Mouse (Mus musculus) intestine, embryonic 15.5 days (tissue): ENCODE data around the gene Lef1. TPM values are rescaled to one million over a fixed set of nuclear protein-coding genes. Genes with fewer than 3 reads are reported as not detected.

ENCODE experiments used
- ATAC-seq: fragments of 200-750 bp; cut with Nextera tagmentation; 2 replicates; pipeline ENCODE4 v1.8.0; 2017; ENCODE audit warnings: moderate TSS enrichment, moderate library complexity
- H3K27ac ChIP-seq: fragments of 300-500 bp; sonication (generic); 2 replicates; pipeline ENCODE4 v1.5.1; 2015; ENCODE audit warnings: mild to moderate bottlenecking, inconsistent platforms
- H3K27me3 ChIP-seq: fragments of 300-500 bp; sonication (generic); replicated peaks from 2 replicates; pipeline ENCODE4 v1.6.1; 2015; ENCODE audit warnings: inconsistent platforms
- H3K36me3 ChIP-seq: fragments of 300-500 bp; sonication (generic); 2 replicates; pipeline ENCODE4 v1.6.1; 2015; ENCODE audit warnings: inconsistent platforms
- H3K4me1 ChIP-seq: fragments of 300-500 bp; sonication (generic); replicated peaks from 2 replicates; pipeline ENCODE4 v1.6.1; 2015; ENCODE audit warnings: inconsistent platforms
- H3K4me2 ChIP-seq: fragments of 300-500 bp; sonication (generic); replicated peaks from 2 replicates; pipeline ENCODE4 v1.6.1; 2015; ENCODE audit warnings: mild to moderate bottlenecking, inconsistent platforms
- H3K4me3 ChIP-seq: fragments of 300-500 bp; sonication (generic); replicated peaks from 2 replicates; pipeline ENCODE4 v1.5.1; 2015; ENCODE audit warnings: inconsistent platforms
- H3K9ac ChIP-seq: fragments of 300-500 bp; sonication (generic); 2 replicates; pipeline ENCODE4 v1.6.1; 2015; ENCODE audit warnings: inconsistent platforms
- H3K9me3 ChIP-seq: fragments of 300-500 bp; sonication (generic); 2 replicates; pipeline ENCODE4 v1.6.1; 2016; ENCODE audit warnings: inconsistent platforms
- WGBS: fragments of 180-500 bp; shearing (Covaris S2); methylation state at CpG from one replicate; pipeline ENCODE4 v1.1.7; 2015; 5-methylcytosine and 5-hydroxymethylcytosine counted together
- polyA plus RNA-seq: library from polyadenylated mRNA; unstranded; fragments of >200 nt; fragmentation: Nextera tagmentation; extraction: Ambion mirVana; gene quantifications from 2 replicates; pipeline ENCODE4 v1.2.1, GENCODE M21; 2015

The Lef1 gene
- polyA plus RNA-seq, 1 experiment from 2014 or later, result 1.4 TPM

GRCm38 (mm10) chr3:131266366-131267050 is 156.2 kb downstream of the Lef1 start:
- Histone ChIP-seq H3K4me3 (no peak overlapping the region), H3K4me1 (peaks cover 17% of the 10 kb centered on the region), H3K9me3 (no peaks in the 10 kb centered on the region), H3K27me3 (no peaks in the 10 kb centered on the region), H3K4me2 (no peak overlapping the region), H3K27ac (no peak overlapping the region), H3K36me3 (0 out of 2 replicates have a peak, but pooled peaks cover 8% of the 10 kb centered on the region), H3K9ac (no peak overlapping the region)
- WGBS, result 76% methylated on average over 3 of the region's 3 CpGs
- ATAC-seq, result no peak

- H3K4me3 ChIP-seq, result peak overlapping the region; percentile 64
Observed at GRCm38 (mm10) chr3:131270381-131270780, 160.1 kb downstream of the Lef1 start.

GRCm38 (mm10) chr3:131271157-131271556 is 160.9 kb downstream of the Lef1 start:
- Histone ChIP-seq H3K4me3 (peak overlapping the region; percentile 64), H3K9ac (peak overlapping the region; percentile 62), H3K4me1 (peaks cover 11% of the 10 kb centered on the region), H3K4me2 (peak overlapping the region; percentile 70), H3K27me3 (no peaks in the 10 kb centered on the region), H3K9me3 (no peaks in the 10 kb centered on the region), H3K36me3 (0 out of 2 replicates have a peak, but pooled peaks cover 3% of the 10 kb centered on the region), H3K27ac (peak overlapping the region; percentile 84)
- ATAC-seq, result peak; percentile 68
- 6% methylated on average over 8 of the region's 8 CpGs for WGBS

More at GRCm38 (mm10) chr3:131270381-131270780, 160.1 kb downstream of the Lef1 start:
- Histone ChIP-seq H3K27me3 (no peaks in the 10 kb centered on the region), H3K27ac (no peak overlapping the region), H3K4me2 (peak overlapping the region; percentile 70), H3K9ac (no peak overlapping the region), H3K36me3 (0 out of 2 replicates have a peak, but pooled peaks cover 3% of the 10 kb centered on the region), H3K4me1 (peaks cover 11% of the 10 kb centered on the region), H3K9me3 (no peaks in the 10 kb centered on the region)
- no peak for ATAC-seq
- WGBS, result 58% methylated on average over 6 of the region's 6 CpGs

- Histone ChIP-seq H3K4me2 (peak within 1 kb of the TSS; percentile 70), H3K4me3 (peak within 1 kb of the TSS; percentile 64), H3K27me3 (no peaks in the 10 kb centered on the region), H3K9ac (peak within 1 kb of the TSS; percentile 62), H3K4me1 (peaks cover 11% of the 10 kb centered on the region), H3K9me3 (no peaks in the 10 kb centered on the region), H3K27ac (peak within 1 kb of the TSS; percentile 84), H3K36me3 (0 out of 2 replicates have a peak, but pooled peaks cover 2% of the 10 kb centered on the region)
- WGBS, result under 1% methylated on average over 54 of the region's 54 CpGs
- peak; percentile 91 for ATAC-seq
Observed at GRCm38 (mm10) chr3:131271559-131272373, 161.5 kb downstream of the Lef1 start, which contains the start of gene Hadh. Gene Hadh, minus strand, starts transcription at chr3:131272101.

GRCm38 (mm10) chr3:131272374-131273100 is 162.3 kb downstream of the Lef1 start:
- WGBS, result 18% methylated on average over 10 of the region's 10 CpGs
- ATAC-seq, result peak; percentile 53
- H3K36me3 ChIP-seq, result no peaks in the 10 kb centered on the region
- peak overlapping the region; percentile 70 for H3K4me2 ChIP-seq
- H3K4me3 ChIP-seq, result peak overlapping the region; percentile 64
- H3K9ac ChIP-seq, result peak overlapping the region; percentile 1; the same call in 1 of the 2 replicates
- H3K27ac ChIP-seq, result peak overlapping the region; percentile 53
- no peaks in the 10 kb centered on the region for H3K27me3 ChIP-seq
- H3K4me1 ChIP-seq, result peaks cover 11% of the 10 kb centered on the region
- H3K9me3 ChIP-seq, result no peaks in the 10 kb centered on the region

Other genes starting within 250 kb of the Lef1 start
- 265 and 272 TPM in 2 replicates for gene Hadh, start 161.6 kb downstream of the Lef1 start, polyA plus RNA-seq
- 6.4 and 7.7 TPM in 2 replicates for gene Cyp2u1, start 192.8 kb downstream of the Lef1 start, polyA plus RNA-seq